Comparison of ENCODE assay signal across 8 mouse cellular contexts in the genomic region with DNA sequence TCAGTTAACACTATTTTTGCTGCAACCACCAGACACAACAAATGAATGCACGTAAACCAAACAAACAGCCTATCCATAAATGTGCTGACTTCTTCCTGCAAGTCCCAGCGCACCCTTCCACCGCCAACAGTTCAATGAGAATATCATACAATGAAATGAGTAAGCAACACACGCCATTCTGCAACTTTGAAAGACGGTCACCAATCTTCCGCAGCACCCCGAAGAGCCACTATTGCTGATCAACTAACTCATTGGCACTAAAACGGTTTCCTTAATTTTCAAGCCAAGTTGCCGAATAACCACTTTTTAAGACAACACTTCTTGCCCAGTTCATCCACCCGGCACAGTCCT. TPM values are rescaled to one million over a fixed set of nuclear protein-coding genes. Genes with fewer than 3 reads are reported as not detected.
A peak's percentile ranks its signal among the peaks of the same experiment; 100 is the strongest.
DNase-seq lines count a peak whose midpoint lies in the region; ATAC-seq and TF ChIP-seq lines count a peak whose summit lies in the region.

No protein-coding gene starts in this region.

- peak; percentile 31 to 39 for DNase-seq in adrenal gland, postnatal 36 days
- no peak for DNase-seq in adrenal gland, postnatal 4 days (ENCODE audit: low spot score in 2 of 2)
- no peak for DNase-seq in testis, postnatal 10 days (ENCODE audit: low spot score)
- no peak for DNase-seq in liver, embryonic 11.5 days (ENCODE audit: low spot score)

- H3K27me3 ChIP-seq in testis, adult 2 months (ENCODE audit: control insufficient read depth, insufficient read depth, low read length), result no peaks in the 10 kb centered on the region
- no peaks in the 10 kb centered on the region for H3K27me3 ChIP-seq in heart, embryonic 13.5 days (replicated peaks)
- no peaks in the 10 kb centered on the region for H3K27me3 ChIP-seq in liver, embryonic 11.5 days (replicated peaks; ENCODE audit: control insufficient read depth, insufficient read depth, low read length)
- no peaks in the 10 kb centered on the region for H3K27me3 ChIP-seq in small intestine, adult 2 months (ENCODE audit: control insufficient read depth, insufficient read depth, low read length)

- peak overlapping the region; percentile 70; the same call in 1 of the 2 replicates for H3K27ac ChIP-seq in testis, adult 2 months (ENCODE audit: control insufficient read depth, insufficient read depth, low read depth, low read length)
- peak overlapping the region; percentile 100 for H3K27ac ChIP-seq in heart, embryonic 13.5 days (replicated peaks)
- H3K27ac ChIP-seq in liver, embryonic 11.5 days (ENCODE audit: low read depth, low read length), result peak overlapping the region; percentile 98
- H3K27ac ChIP-seq in small intestine, adult 2 months (ENCODE audit: insufficient read depth, low read depth, low read length), result peak overlapping the region; percentile 83

- peak overlapping the region; percentile 81 for H3K4me2 ChIP-seq in heart, embryonic 13.5 days
- H3K4me2 ChIP-seq in liver, embryonic 11.5 days, result peak overlapping the region; percentile 76

- TF ChIP-seq POLR2A in testis, adult 2 months (IDR thresholded peaks at IDR 0.05; ENCODE audit: control insufficient read depth, low read depth, low read length), result no peak
- no peak for TF ChIP-seq POLR2A in small intestine, adult 2 months (IDR thresholded peaks at IDR 0.05; ENCODE audit: low read depth, low read length)

- ATAC-seq in heart, embryonic 13.5 days (ENCODE audit: extremely low read depth, insufficient number of reproducible peaks, low FRiP score, low TSS enrichment), result no peak
- ATAC-seq in liver, embryonic 11.5 days (replicated peaks; ENCODE audit: low FRiP score), result no peak
- no peak for ATAC-seq in megakaryocyte progenitor cell, adult 5-6 weeks (replicated peaks; ENCODE audit: poor library complexity)

- no peaks in the 10 kb centered on the region for H3K36me3 ChIP-seq in testis, adult 2 months (ENCODE audit: control insufficient read depth, insufficient read depth, low read length)
- H3K36me3 ChIP-seq in heart, embryonic 13.5 days, result no peaks in the 10 kb centered on the region
- no peaks in the 10 kb centered on the region for H3K36me3 ChIP-seq in liver, embryonic 11.5 days (ENCODE audit: control insufficient read depth, insufficient read depth, low read length)
- H3K36me3 ChIP-seq in small intestine, adult 2 months (ENCODE audit: control insufficient read depth, insufficient read depth, low read length), result no peaks in the 10 kb centered on the region

- TF ChIP-seq CTCF in testis, adult 2 months (IDR thresholded peaks at IDR 0.05; ENCODE audit: control insufficient read depth, insufficient read depth, insufficient replicate concordance, low read depth, low read length), result no peak
- no peak for TF ChIP-seq CTCF in small intestine, adult 2 months (IDR thresholded peaks at IDR 0.05; ENCODE audit: extremely low read depth, insufficient read length, insufficient replicate concordance, low read depth, low read length)

- H3K4me3 ChIP-seq in testis, adult 2 months (ENCODE audit: control insufficient read depth, low read depth, low read length), result peak overlapping the region; percentile 97
- H3K4me3 ChIP-seq in heart, embryonic 13.5 days, result peak overlapping the region; percentile 99
- H3K4me3 ChIP-seq in liver, embryonic 11.5 days (ENCODE audit: low read depth, low read length), result peak overlapping the region; percentile 97
- peak overlapping the region; percentile 91 for H3K4me3 ChIP-seq in small intestine, adult 2 months (ENCODE audit: low read depth, low read length)

- no peaks in the 10 kb centered on the region for H3K9me3 ChIP-seq in heart, embryonic 13.5 days
- H3K9me3 ChIP-seq in liver, embryonic 11.5 days (ENCODE audit: control insufficient read depth, low read length), result no peaks in the 10 kb centered on the region

- H3K4me1 ChIP-seq in testis, adult 2 months (ENCODE audit: control insufficient read depth, insufficient read depth, low read length), result peaks cover 4% of the 10 kb centered on the region; the same call in 1 of the 2 replicates
- peaks cover 24% of the 10 kb centered on the region for H3K4me1 ChIP-seq in heart, embryonic 13.5 days
- H3K4me1 ChIP-seq in liver, embryonic 11.5 days (replicated peaks; ENCODE audit: control insufficient read depth, insufficient read depth, low read length), result peaks cover 11% of the 10 kb centered on the region
- no peaks in the 10 kb centered on the region for H3K4me1 ChIP-seq in small intestine, adult 2 months (ENCODE audit: control insufficient read depth, insufficient read depth, insufficient read length, low read length)

- under 1% methylated on average over 10 of the region's 10 CpGs for WGBS in heart, embryonic 13.5 days
- 3% methylated on average over 10 of the region's 10 CpGs for WGBS in liver, embryonic 11.5 days
- WGBS in small intestine, adult 2 months, result 2% methylated on average over 10 of the region's 10 CpGs

- peak overlapping the region; percentile 98 for H3K9ac ChIP-seq in heart, embryonic 13.5 days
- H3K9ac ChIP-seq in liver, embryonic 11.5 days (ENCODE audit: low read depth, low read length), result peak overlapping the region; percentile 99

RNA-seq across cellular contexts. Expression of a gene that starts 1.2 kb away (rescaled TPM):
- total RNA-seq in adrenal gland, postnatal 36 days (2021), result 10 to 100 TPM; 59.1 to 62.6 TPM
- total RNA-seq in adrenal gland, postnatal 4 days (2021), result 10 to 100 TPM; 57.3 to 64.1 TPM
- 7.3 and 7.7 TPM in 2 replicates for polyA plus RNA-seq in testis, adult 2 months (2012; rRNA removed)
- 7.2 and 7.3 TPM in 2 replicates for polyA plus RNA-seq in heart, embryonic 13.5 days (2015; fragmentation: Nextera tagmentation; extraction: Ambion mirVana)
- 12.4 and 14.0 TPM in 2 replicates for polyA plus RNA-seq in liver, embryonic 11.5 days (2014; fragmentation: Nextera tagmentation; extraction: Ambion mirVana)
- polyA plus RNA-seq in small intestine, adult 2 months (2012; rRNA removed), result 5.1 and 9.3 TPM in 2 replicates
- total RNA-seq in megakaryocyte progenitor cell, adult 5-6 weeks (2015), result 34.8 and 47.3 TPM in 2 replicates
- 20.2 and 31.9 TPM in 2 replicates for total RNA-seq in megakaryocyte progenitor cell, adult 5-6 weeks (2017)

RNA-seq across cellular contexts. Expression of a gene that starts 18.5 kb away (rescaled TPM):
- total RNA-seq in adrenal gland, postnatal 36 days (2021), result under 1 TPM in 1 of 2 experiments, not detected in 1; 0.17 TPM
- total RNA-seq in adrenal gland, postnatal 4 days (2021), result not detected
- 102 and 108 TPM in 2 replicates for polyA plus RNA-seq in testis, adult 2 months (2012; rRNA removed)
- polyA plus RNA-seq in heart, embryonic 13.5 days (2015; fragmentation: Nextera tagmentation; extraction: Ambion mirVana), result 0.08 TPM in 1 of 2 replicates, not detected in the other
- not detected in 2 replicates for polyA plus RNA-seq in liver, embryonic 11.5 days (2014; fragmentation: Nextera tagmentation; extraction: Ambion mirVana)
- not detected in 2 replicates for polyA plus RNA-seq in small intestine, adult 2 months (2012; rRNA removed)
- total RNA-seq in megakaryocyte progenitor cell, adult 5-6 weeks (2015), result not detected in 2 replicates
- total RNA-seq in megakaryocyte progenitor cell, adult 5-6 weeks (2017), result not detected in 2 replicates

Comparison
In these comparisons a context has a peak if more than half of its experiments do, and no peak if none do; other contexts are left out.
1. DNase-seq: peak in adrenal gland, postnatal 36 days (2 of 2); none in adrenal gland, postnatal 4 days (0 of 2), testis, postnatal 10 days (single experiment) and liver, embryonic 11.5 days (single experiment).
2. RNA of a gene that starts 18.5 kb away (polyA plus RNA-seq): 102 to 108 TPM in testis, adult 2 months; 0.08 TPM in heart, embryonic 13.5 days, not detected in liver, embryonic 11.5 days and not detected in small intestine, adult 2 months; every median in the first group is over 10 times any median in the second.
3. Peak in every context shown above with its lines, with median percentiles within 50 percentile points of each other: H3K27ac ChIP-seq and H3K4me3 ChIP-seq.